Mouse (Mus musculus) heart, embryonic 14.5 days (tissue): ENCODE data around the gene Tomm6. TPM values are rescaled to one million over a fixed set of nuclear protein-coding genes. Genes with fewer than 3 reads are reported as not detected.

Experiments used
- ATAC-seq: fragments of 200-750 bp; cut with Nextera tagmentation; 2 replicates; pipeline ENCODE4 v1.8.0; 2017; ENCODE audit warnings: low read depth, moderate TSS enrichment; ENCODE audit not compliant: insufficient number of reproducible peaks, insufficient read depth, low FRiP score
- H3K27ac ChIP-seq, 2 experiments: fragments of 200-500 bp in 1 of 2; fragments of 300-500 bp in 1 of 2; sonication (generic) in 1 of 2; replicated peaks in 1 of 2; 2 replicates each; pipeline ENCODE4 v1.5.1; 2012 to 2014; ENCODE audit warnings: low read depth in 2 of 2, low read length in 2 of 2, control low read depth in 1 of 2, mild to moderate bottlenecking in 1 of 2, mixed read lengths in 1 of 2; ENCODE audit not compliant: control insufficient read depth in 1 of 2, insufficient read depth in 1 of 2
- H3K27me3 ChIP-seq: fragments of 300-500 bp; sonication (generic); 2 replicates; pipeline ENCODE4 v1.6.1; 2014; ENCODE audit warnings: mild to moderate bottlenecking, low read length, control low read depth; ENCODE audit not compliant: control insufficient read depth, insufficient read depth
- H3K36me3 ChIP-seq: fragments of 300-500 bp; sonication (generic); 2 replicates; pipeline ENCODE4 v1.6.1; 2014; ENCODE audit warnings: mild to moderate bottlenecking, control low read depth, low read length, mixed read lengths; ENCODE audit not compliant: control insufficient read depth, insufficient read depth
- H3K4me1 ChIP-seq, 2 experiments: fragments of 200-500 bp in 1 of 2; fragments of 300-500 bp in 1 of 2; sonication (generic) in 1 of 2; 2 replicates each; pipeline ENCODE4 v1.6.1; 2012 to 2014; ENCODE audit warnings: low read length in 2 of 2, control low read depth in 1 of 2, mixed read lengths in 1 of 2; ENCODE audit not compliant: control insufficient read depth in 2 of 2, insufficient read depth in 2 of 2
- H3K4me2 ChIP-seq: fragments of 300-500 bp; sonication (generic); 2 replicates; pipeline ENCODE4 v1.6.1; 2014; ENCODE audit warnings: mild to moderate bottlenecking, low read length
- H3K4me3 ChIP-seq, 2 experiments: fragments of 200-500 bp in 1 of 2; fragments of 300-500 bp in 1 of 2; sonication (generic) in 1 of 2; 2 replicates each; pipeline ENCODE4 v1.5.1; 2012 to 2014; ENCODE audit warnings: low read length in 2 of 2, mild to moderate bottlenecking in 2 of 2, control low read depth in 1 of 2, low read depth in 1 of 2, moderate library complexity in 1 of 2; ENCODE audit not compliant: control insufficient read depth in 1 of 2, insufficient read depth in 1 of 2
- H3K9ac ChIP-seq: fragments of 300-500 bp; sonication (generic); 2 replicates; pipeline ENCODE4 v1.6.1; 2014; ENCODE audit warnings: mild to moderate bottlenecking, low read length
- H3K9me3 ChIP-seq: fragments of 300-500 bp; sonication (generic); 2 replicates; pipeline ENCODE4 v1.6.1; 2016; ENCODE audit warnings: low read length, control low read depth; ENCODE audit not compliant: control insufficient read depth
- WGBS: fragments of 180-500 bp; shearing (Covaris S2); extraction: QIAGEN DNeasy Blood & Tissue Kit; methylation state at CpG from one replicate; pipeline ENCODE4 v1.1.7; 2014; 5-methylcytosine and 5-hydroxymethylcytosine counted together
- polyA plus RNA-seq: library from polyadenylated mRNA; unstranded; fragments of >200 nt; fragmentation: Nextera tagmentation; extraction: Ambion mirVana; gene quantifications from 2 replicates; pipeline ENCODE4 v1.2.1, GENCODE M21; 2014

Gene Tomm6
- polyA plus RNA-seq, 1 experiment from 2014 or later: 369 TPM

- peaks cover 30% of the 10 kb centered on the region for H3K36me3 ChIP-seq
- ATAC-seq: no peak
- H3K4me1 ChIP-seq: peaks cover 9 to 12% of the 10 kb centered on the region in 2 experiments; a peak in 3 of 4 replicates
- no peaks in the 10 kb centered on the region; the same call in 1 of the 2 replicates for H3K27me3 ChIP-seq
- no peak overlapping the region for H3K4me3 ChIP-seq
- no peak overlapping the region for H3K27ac ChIP-seq
- H3K9ac ChIP-seq: no peak overlapping the region
- WGBS: 83% methylated on average over 4 of the region's 4 CpGs
- no peaks in the 10 kb centered on the region for H3K9me3 ChIP-seq
- H3K4me2 ChIP-seq: no peak overlapping the region
These were observed 16.5 kb upstream of the Tomm6 start for GRCm38 (mm10) chr17:47704692-47705091.

GRCm38 (mm10) chr17:47703556-47703955 lies 15.4 kb upstream of the Tomm6 start:
- H3K4me3 ChIP-seq: no peak overlapping the region
- H3K4me2 ChIP-seq: peak overlapping the region; percentile 32
- H3K27me3 ChIP-seq: no peaks in the 10 kb centered on the region; the same call in 1 of the 2 replicates

GRCm38 (mm10) chr17:47702548-47703345 lies 14.6 kb upstream of the Tomm6 start:
- Histone ChIP-seq H3K27ac (no peak overlapping the region), H3K4me3 (no peak overlapping the region), H3K9ac (no peak overlapping the region), H3K36me3 (peaks cover 36% of the 10 kb centered on the region), H3K9me3 (no peaks in the 10 kb centered on the region), H3K4me1 (peaks cover 9 to 12% of the 10 kb centered on the region in 2 experiments; a peak in 3 of 4 replicates), H3K27me3 (no peaks in the 10 kb centered on the region; the same call in 1 of the 2 replicates), H3K4me2 (peak overlapping the region; percentile 32; the same call in 1 of the 2 replicates)
- no peak for ATAC-seq
- WGBS: 31% methylated on average over 28 of the region's 28 CpGs

More at GRCm38 (mm10) chr17:47703556-47703955, 15.4 kb upstream of the Tomm6 start:
- Histone ChIP-seq H3K27ac (no peak overlapping the region), H3K9me3 (no peaks in the 10 kb centered on the region), H3K9ac (no peak overlapping the region), H3K4me1 (peaks cover 9 to 12% of the 10 kb centered on the region in 2 experiments; a peak in 3 of 4 replicates), H3K36me3 (peaks cover 36% of the 10 kb centered on the region)
- WGBS: 30% methylated on average over 20 of the region's 20 CpGs
- ATAC-seq: no peak

GRCm38 (mm10) chr17:47701793-47702192 lies 13.6 kb upstream of the Tomm6 start:
- no peaks in the 10 kb centered on the region; the same call in 1 of the 2 replicates for H3K27me3 ChIP-seq

GRCm38 (mm10) chr17:47699055-47699454 lies 10.9 kb upstream of the Tomm6 start:
- no peak for ATAC-seq
- H3K27ac ChIP-seq: no peak overlapping the region
- H3K9ac ChIP-seq: no peak overlapping the region
- no peaks in the 10 kb centered on the region for H3K9me3 ChIP-seq
- 75% methylated on average over 2 of the region's 2 CpGs for whole genome bisulfite sequencing
- no peak overlapping the region for H3K4me2 ChIP-seq
- H3K4me3 ChIP-seq: no peak overlapping the region
- H3K4me1 ChIP-seq: peaks cover 9 to 17% of the 10 kb centered on the region in 2 experiments; a peak in 3 of 4 replicates
- peaks cover 36% of the 10 kb centered on the region for H3K36me3 ChIP-seq
- H3K27me3 ChIP-seq: no peaks in the 10 kb centered on the region; the same call in none of the 2 replicates

More at GRCm38 (mm10) chr17:47701793-47702192, 13.6 kb upstream of the Tomm6 start:
- ATAC-seq: no peak
- peaks cover 9 to 12% of the 10 kb centered on the region in 2 experiments; a peak in 3 of 4 replicates for H3K4me1 ChIP-seq
- 75% methylated on average over 9 of the region's 9 CpGs for WGBS
- no peak overlapping the region for H3K27ac ChIP-seq
- no peak overlapping the region for H3K4me3 ChIP-seq
- H3K4me2 ChIP-seq: no peak overlapping the region
- no peak overlapping the region for H3K9ac ChIP-seq
- H3K9me3 ChIP-seq: no peaks in the 10 kb centered on the region
- H3K36me3 ChIP-seq: peaks cover 36% of the 10 kb centered on the region

- Histone ChIP-seq H3K9ac (no peak overlapping the region), H3K4me3 (no peak overlapping the region), H3K9me3 (no peaks in the 10 kb centered on the region), H3K4me2 (no peak overlapping the region), H3K27ac (no peak overlapping the region), H3K27me3 (no peaks in the 10 kb centered on the region; the same call in none of the 2 replicates), H3K4me1 (peaks cover 8 to 18% of the 10 kb centered on the region in 2 experiments; a peak in 3 of 4 replicates), H3K36me3 (peaks cover 30% of the 10 kb centered on the region)
- WGBS: 86% methylated on average over 10 of the region's 10 CpGs
- ATAC-seq: no peak
These were observed 10.0 kb upstream of the Tomm6 start for GRCm38 (mm10) chr17:47698156-47698555.

- Histone ChIP-seq H3K36me3 (peaks cover 9% of the 10 kb centered on the region), H3K27ac (peak overlapping the region in 1 of 2 experiments; percentile 39; a peak in 1 of 4 replicates), H3K4me1 (peaks cover 3 to 7% of the 10 kb centered on the region in 2 experiments; a peak in 3 of 4 replicates), H3K27me3 (no peaks in the 10 kb centered on the region; the same call in 1 of the 2 replicates), H3K4me3 (peak overlapping the region; percentile 77 to 85), H3K9me3 (no peaks in the 10 kb centered on the region), H3K9ac (peak overlapping the region; percentile 91), H3K4me2 (peak overlapping the region; percentile 90)
- no peak for ATAC-seq
- WGBS: under 1% methylated on average over 18 of the region's 23 CpGs
These were observed 7.1 kb upstream of the Tomm6 start for GRCm38 (mm10) chr17:47695337-47695710.
